Mouse (Mus musculus) R1 (cell line): ENCODE results near the gene Nfat5.
A peak's percentile ranks its signal among the peaks of the same experiment; 100 is the strongest.

ENCODE experiments used
- DNase-seq: peaks from one replicate; pipeline ENCODE4 v3.0.0-alpha.2; 2018; ENCODE audit warnings: low read depth, low spot score

Gene Nfat5

GRCm38 (mm10) chr8:107397665-107398064, 104.4 kb downstream of the Nfat5 start:
- no peak for DNase-seq

DNA sequence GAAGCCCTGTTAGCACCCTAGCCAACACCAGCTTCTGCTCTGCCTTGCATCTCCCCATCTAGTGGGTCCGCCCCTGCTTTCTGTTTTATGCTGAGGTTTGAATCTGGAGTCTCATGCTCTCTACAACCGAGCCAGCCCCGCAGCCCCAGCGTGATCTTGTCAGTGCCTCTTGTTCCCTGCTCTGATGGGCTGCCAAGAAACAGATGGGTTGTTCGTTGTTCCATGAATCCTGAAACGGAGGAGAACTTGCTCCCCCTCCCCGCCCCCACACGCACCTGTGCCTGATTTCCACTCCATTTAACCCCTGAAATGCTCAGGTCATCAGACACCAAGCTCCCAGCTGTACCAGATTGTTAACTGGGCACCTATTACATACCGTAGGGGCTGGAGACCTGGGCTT, 106.2 kb downstream of the Nfat5 start:
- no peak for DNase-seq

GRCm38 (mm10) chr8:107401866-107402265, 108.6 kb downstream of the Nfat5 start:
- no peak for DNase-seq

GRCm38 (mm10) chr8:107403038-107403781, 109.9 kb downstream of the Nfat5 start, which contains the start of gene Nqo1:
TSS of gene Nqo1 (minus strand) at chr8:107403206.
- peak; percentile 99 for DNase-seq

DNA sequence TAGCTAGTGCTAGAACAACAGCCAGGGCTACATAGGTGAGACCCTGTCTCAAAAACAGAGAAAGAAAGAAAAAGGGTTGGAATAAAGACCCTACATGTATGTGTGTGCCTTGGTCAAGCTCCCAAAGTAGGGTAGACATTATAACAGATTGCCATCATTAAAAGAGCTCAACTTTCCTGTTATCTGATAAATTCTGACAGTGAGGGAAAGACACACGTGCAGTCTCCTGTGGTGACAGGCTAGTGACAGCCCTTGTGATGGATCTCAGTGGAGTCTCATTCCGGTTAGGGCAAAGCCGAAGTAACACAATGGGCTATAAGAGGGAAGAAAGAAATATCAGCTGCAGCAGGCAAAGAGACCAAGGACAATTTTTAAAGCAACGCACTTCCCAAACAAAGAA, 110.8 kb downstream of the Nfat5 start:
- DNase-seq, result peak; percentile 61

GRCm38 (mm10) chr8:107405935-107406334, 112.7 kb downstream of the Nfat5 start:
- no peak for DNase-seq

- DNase-seq, result peak; percentile 81
Observed at GRCm38 (mm10) chr8:107411391-107411790, 118.1 kb downstream of the Nfat5 start.

GRCm38 (mm10) chr8:107412552-107412951, 119.3 kb downstream of the Nfat5 start:
- DNase-seq, result no peak

- DNase-seq, result no peak
Observed at GRCm38 (mm10) chr8:107413881-107414280, 120.6 kb downstream of the Nfat5 start.

- no peak for DNase-seq
Observed at GRCm38 (mm10) chr8:107417001-107417400, 123.7 kb downstream of the Nfat5 start.

GRCm38 (mm10) chr8:107424176-107424575, 130.9 kb downstream of the Nfat5 start:
- peak; percentile 32 for DNase-seq

DNA sequence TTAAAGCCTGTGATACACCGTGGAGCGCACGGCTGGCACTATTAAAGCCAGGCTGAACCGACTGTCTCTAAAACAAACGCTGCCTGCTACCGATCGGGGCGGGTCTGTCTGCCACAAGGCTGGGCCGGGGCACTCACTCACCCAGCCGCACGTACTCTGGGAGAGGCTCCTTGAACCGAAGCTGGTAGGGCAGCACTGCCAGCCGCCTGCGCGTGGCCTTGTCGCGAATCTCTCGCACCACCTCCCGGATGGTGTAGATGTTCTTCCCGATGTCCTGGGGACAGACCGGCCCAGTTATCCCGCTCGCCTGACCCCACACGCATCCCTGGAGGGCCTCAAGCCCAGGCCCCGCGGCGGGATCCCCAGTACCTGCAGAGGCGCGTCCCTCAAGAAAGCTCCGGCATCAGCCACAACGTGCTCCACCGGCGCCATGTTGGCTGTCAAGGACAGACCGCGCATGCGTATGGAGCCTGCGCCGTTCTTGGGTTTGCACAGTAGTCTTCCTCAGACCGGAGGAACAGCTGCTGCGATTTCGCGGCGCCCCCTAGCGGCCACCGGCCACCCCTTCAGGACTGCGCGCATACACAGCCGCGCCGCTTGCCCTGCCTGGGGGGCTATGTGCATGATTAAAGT, 131.4 kb downstream of the Nfat5 start, which contains the start of gene Nob1:
Nob1 (minus strand) TSS at position 455 of the 633 bp plus-strand sequence.
- peak; percentile 97 for DNase-seq

- DNase-seq, result no peak
Observed at GRCm38 (mm10) chr8:107425230-107425597, 131.9 kb downstream of the Nfat5 start.
